Mouse (Mus musculus) embryonic stem cell, embryonic (primary cell): Measurements from ENCODE around the gene Sgk1.

Experiments used
- CTCF ChIA-PET, 4 experiments: fragments of 300-600 bp in 2 of 4; fragments of 350-600 bp in 2 of 4; sonication (Branson Sonifier 250); formaldehyde crosslinking; loops; one replicate each; lab custom pipeline; 2022; ENCODE audit warnings: inconsistent platforms in 2 of 4; lab: Charles Lee
- POLR2A ChIA-PET, 4 experiments: fragments of 300-600 bp in 2 of 4; fragments of 350-600 bp in 2 of 4; sonication (Branson Sonifier 250); formaldehyde crosslinking; loops; one replicate each; lab custom pipeline; 2022; ENCODE audit warnings: antibody characterized with exemption in 4 of 4, inconsistent platforms in 1 of 4; lab: Charles Lee

The Sgk1 gene

GRCm38 (mm10) chr10:21853122-21853521 is 28.9 kb upstream of the Sgk1 start:
- CTCF ChIA-PET: interaction anchor here in 2 of 4 experiments (0.6 to 1.2 kb wide), 2 partner anchors 11 to 138 kb away, joined by 3 to 4 read pairs; no protein-coding TSS in a partner anchor
- POLR2A ChIA-PET: interaction anchor here in 2 of 4 experiments (0.8 to 1.2 kb wide), 3 partner anchors 13 to 58 kb away, joined by 3 to 4 read pairs (median 3); no protein-coding TSS in a partner anchor

DNA sequence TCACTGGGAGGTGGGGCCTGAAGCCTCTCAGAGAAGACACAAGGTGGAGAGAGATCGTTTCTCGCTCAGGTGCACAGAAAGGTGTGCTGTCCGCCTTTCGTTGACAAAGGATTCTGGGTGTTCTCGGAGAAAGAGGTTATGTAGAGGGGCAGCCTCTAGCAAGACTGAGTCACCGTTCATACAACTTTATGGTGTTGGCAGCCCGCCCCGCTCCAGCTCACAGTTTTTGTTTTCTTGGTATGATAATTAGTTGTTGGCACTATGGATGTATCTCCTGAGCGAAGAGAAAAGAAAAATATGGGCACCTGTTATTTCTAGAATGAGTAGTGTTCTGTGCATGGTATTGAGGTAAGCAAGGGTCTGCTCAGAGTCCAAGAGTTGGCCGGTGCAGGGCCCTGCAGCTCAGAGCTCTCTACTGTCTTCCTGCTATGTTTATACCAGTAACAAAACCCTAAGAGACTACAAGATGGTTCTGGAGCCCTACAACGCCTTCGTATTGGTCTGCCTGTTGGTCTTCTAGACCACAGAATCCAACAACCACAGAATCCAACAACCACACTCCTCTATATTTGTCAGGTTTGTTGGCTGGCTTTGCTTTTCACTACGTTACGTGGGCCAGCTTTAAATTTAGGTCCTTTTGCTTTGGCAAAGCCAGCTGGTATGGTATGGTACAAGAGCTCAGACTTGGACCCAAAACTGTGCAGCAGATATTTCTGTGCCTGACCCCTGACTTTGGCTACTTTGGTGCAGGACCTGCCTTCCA is 28.2 kb upstream of the Sgk1 start:
- CTCF ChIA-PET: interaction anchor here in 1 of 4 experiments (0.6 kb wide), 1 partner anchor 10 kb away, joined by 4 read pairs; no protein-coding TSS in a partner anchor

DNA sequence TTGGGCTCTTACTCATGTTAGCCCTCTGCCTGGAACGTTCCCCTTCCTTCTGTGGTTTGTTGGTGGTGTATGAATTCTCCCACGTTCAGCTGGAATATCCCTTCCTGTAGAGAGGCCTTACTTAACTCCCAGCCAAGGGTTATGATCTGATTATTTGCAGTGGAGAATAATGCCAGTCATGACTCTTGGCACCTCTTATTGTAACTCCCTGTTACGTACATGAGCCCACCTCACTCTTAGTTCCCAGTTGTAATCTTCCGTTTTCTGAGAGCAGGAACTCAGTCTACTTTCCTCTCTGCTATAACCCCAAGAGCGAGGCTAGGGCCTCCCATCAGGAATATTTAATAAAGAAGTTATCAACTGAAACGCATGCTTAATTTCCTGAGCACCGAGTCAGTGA is 26.6 kb upstream of the Sgk1 start:
- POLR2A ChIA-PET: interaction anchor here in 1 of 4 experiments (0.8 to 1.3 kb wide), 3 partner anchors 29 to 143 kb away, joined by 3 to 8 read pairs (median 4); no protein-coding TSS in a partner anchor
- CTCF ChIA-PET: no interaction called here

More for the DNA sequence above, 28.2 kb upstream of the Sgk1 start:
- POLR2A ChIA-PET: interaction anchor here in 2 of 4 experiments (0.7 to 1.2 kb wide), 4 partner anchors 12 to 58 kb away, joined by 3 to 4 read pairs (median 3); no protein-coding TSS in a partner anchor

DNA sequence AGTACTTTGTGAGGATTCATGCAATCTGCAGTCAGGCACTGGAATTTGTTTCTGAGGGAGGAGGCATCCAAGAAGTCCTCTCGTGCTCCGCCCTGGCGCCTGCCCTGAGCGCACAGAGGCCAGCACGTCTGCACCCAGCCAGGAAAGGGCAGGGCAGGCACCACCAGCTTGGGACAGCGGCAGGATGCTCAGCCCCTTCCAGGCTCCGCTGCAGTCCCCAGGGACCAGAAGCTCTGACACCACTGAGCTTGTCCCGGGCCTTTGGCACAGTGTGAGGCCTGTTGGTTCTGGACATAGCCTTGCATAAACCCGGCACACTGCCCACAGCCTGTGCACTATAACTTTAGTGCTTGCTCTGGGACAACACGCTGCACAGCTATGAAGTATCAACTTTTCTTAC is 24.3 kb upstream of the Sgk1 start:
- CTCF ChIA-PET: interaction anchor here in 3 of 4 experiments (0.9 to 1.6 kb wide), 3 partner anchors 22 to 134 kb away, joined by 3 to 6 read pairs (median 5); no protein-coding TSS in a partner anchor

GRCm38 (mm10) chr10:21858437-21858974 is 23.5 kb upstream of the Sgk1 start:
- ChIA-PET POLR2A (interaction anchor here (0.5 to 3.0 kb wide), 20 partner anchors 9 to 195 kb away, joined by 3 to 19 read pairs (median 7); no protein-coding TSS in a partner anchor), CTCF (interaction anchor here in 3 of 4 experiments (0.8 to 1.6 kb wide), 4 partner anchors 23 to 134 kb away, joined by 3 to 6 read pairs (median 4); no protein-coding TSS in a partner anchor)

More for the DNA sequence above, 24.3 kb upstream of the Sgk1 start:
- POLR2A ChIA-PET: interaction anchor here in 3 of 4 experiments (0.5 to 3.0 kb wide), 22 partner anchors 8 to 138 kb away, joined by 3 to 19 read pairs (median 6); no protein-coding TSS in a partner anchor

GRCm38 (mm10) chr10:21866504-21866903 is 15.5 kb upstream of the Sgk1 start:
- CTCF ChIA-PET: interaction anchor here in 1 of 4 experiments (1.5 kb wide), 1 partner anchor 125 kb away, joined by 4 read pairs; no protein-coding TSS in a partner anchor

GRCm38 (mm10) chr10:21868221-21868620 is 13.8 kb upstream of the Sgk1 start:
- CTCF ChIA-PET: interaction anchor here in 1 of 4 experiments (1.6 kb wide), 1 partner anchor 123 kb away, joined by 3 read pairs; no protein-coding TSS in a partner anchor

More at GRCm38 (mm10) chr10:21866504-21866903, 15.5 kb upstream of the Sgk1 start:
- POLR2A ChIA-PET: interaction anchor here in 3 of 4 experiments (0.7 to 1.5 kb wide), 9 partner anchors 8 to 122 kb away, joined by 3 to 7 read pairs (median 3); no protein-coding TSS in a partner anchor

DNA sequence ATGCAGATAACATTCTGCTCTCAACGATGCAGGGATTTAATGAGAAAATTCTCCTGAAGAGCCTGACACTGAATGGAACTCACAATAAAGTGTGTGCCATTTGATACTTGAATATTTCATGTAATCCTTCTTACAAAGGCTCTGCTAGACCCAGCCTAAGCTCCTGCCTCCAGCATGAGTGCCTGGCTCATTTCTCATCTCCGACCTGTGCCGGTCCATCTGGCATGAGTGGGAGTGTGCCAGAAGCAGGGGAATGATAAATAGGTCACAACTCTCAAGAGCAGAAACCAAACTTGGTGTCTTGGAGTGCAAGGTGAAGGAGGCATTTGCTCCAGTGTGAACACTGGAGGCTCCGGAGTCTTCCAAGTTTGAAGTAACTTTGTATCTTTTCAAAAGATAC is 13.4 kb upstream of the Sgk1 start:
- ChIA-PET POLR2A (no interaction called here), CTCF (interaction anchor here in 1 of 4 experiments (1.6 kb wide), 1 partner anchor 123 kb away, joined by 3 read pairs; no protein-coding TSS in a partner anchor)

More at GRCm38 (mm10) chr10:21868221-21868620, 13.8 kb upstream of the Sgk1 start:
- POLR2A ChIA-PET: interaction anchor here in 1 of 4 experiments (0.9 kb wide), 1 partner anchor 14 kb away, joined by 3 read pairs; the partner anchor contains the start of gene Sgk1

- POLR2A ChIA-PET: interaction anchor here in 3 of 4 experiments (0.5 to 1.3 kb wide), 5 partner anchors 14 to 203 kb away, joined by 3 to 6 read pairs (median 3); no protein-coding TSS in a partner anchor
- CTCF ChIA-PET: interaction anchor here in 1 of 4 experiments (1.5 kb wide), 1 partner anchor 50 kb away, joined by 3 read pairs; no protein-coding TSS in a partner anchor
These were observed 174 bp upstream of the Sgk1 start for GRCm38 (mm10) chr10:21881837-21882183.

GRCm38 (mm10) chr10:21883587-21883986 is 1.6 kb downstream of the Sgk1 start:
- CTCF ChIA-PET: interaction anchor here in 1 of 4 experiments (0.6 kb wide), 1 partner anchor 67 kb away, joined by 10 read pairs; no protein-coding TSS in a partner anchor
- POLR2A ChIA-PET: interaction anchor here (0.5 to 2.7 kb wide), 11 partner anchors 10 to 179 kb away, joined by 3 to 12 read pairs (median 4); no protein-coding TSS in a partner anchor

- POLR2A ChIA-PET: interaction anchor here in 2 of 4 experiments (0.6 to 2.7 kb wide), 9 partner anchors 10 to 466 kb away, joined by 3 to 12 read pairs (median 4); no protein-coding TSS in a partner anchor
- CTCF ChIA-PET: interaction anchor here in 1 of 4 experiments (0.6 kb wide), 2 partner anchors 21 to 93 kb away, joined by 3 read pairs; no protein-coding TSS in a partner anchor
These were observed 2.5 kb downstream of the Sgk1 start for GRCm38 (mm10) chr10:21884534-21884933.

- ChIA-PET CTCF (no interaction called here), POLR2A (interaction anchor here in 2 of 4 experiments (1.2 to 2.4 kb wide), 2 partner anchors 43 to 99 kb away, joined by 4 to 6 read pairs; no protein-coding TSS in a partner anchor)
These were observed 7.3 kb downstream of the Sgk1 start for GRCm38 (mm10) chr10:21889141-21889765.

GRCm38 (mm10) chr10:21890293-21890692 is 8.3 kb downstream of the Sgk1 start:
- ChIA-PET POLR2A (interaction anchor here in 2 of 4 experiments (0.6 to 2.4 kb wide), 4 partner anchors 9 to 778 kb away, joined by 3 to 6 read pairs (median 4); no protein-coding TSS in a partner anchor), CTCF (interaction anchor here in 1 of 4 experiments (0.6 kb wide), 1 partner anchor 119 kb away, joined by 3 read pairs; no protein-coding TSS in a partner anchor)

GRCm38 (mm10) chr10:21891442-21891841 is 9.5 kb downstream of the Sgk1 start:
- POLR2A ChIA-PET: interaction anchor here in 3 of 4 experiments (0.5 to 2.4 kb wide), 7 partner anchors 27 to 496 kb away, joined by 3 to 14 read pairs (median 3); no protein-coding TSS in a partner anchor

DNA sequence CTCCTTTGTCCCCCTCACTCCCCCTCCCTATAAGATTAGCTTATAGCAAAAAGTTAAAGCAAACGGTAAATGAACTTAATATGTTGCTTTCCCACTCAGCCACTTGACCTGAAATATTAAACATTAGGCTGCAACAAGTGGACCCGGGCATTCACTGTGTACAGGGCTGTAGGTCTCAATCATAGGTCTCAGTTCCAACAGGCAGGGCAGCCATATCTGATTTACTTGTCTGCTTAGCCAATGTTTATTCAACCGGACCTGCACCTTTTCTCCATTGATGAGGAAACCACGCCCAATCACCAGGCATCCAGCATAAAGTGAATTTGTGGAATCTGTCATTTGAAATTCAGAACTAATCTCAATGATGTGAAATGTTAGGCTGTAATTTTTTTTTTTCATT is 10.1 kb downstream of the Sgk1 start:
- CTCF ChIA-PET: interaction anchor here in 2 of 4 experiments (0.6 kb wide), 2 partner anchors 53 to 293 kb away, joined by 3 to 6 read pairs; no protein-coding TSS in a partner anchor
- POLR2A ChIA-PET: interaction anchor here in 3 of 4 experiments (0.6 to 1.2 kb wide), 3 partner anchors 46 to 496 kb away, joined by 3 to 4 read pairs (median 3); no protein-coding TSS in a partner anchor

More at GRCm38 (mm10) chr10:21891442-21891841, 9.5 kb downstream of the Sgk1 start:
- CTCF ChIA-PET: interaction anchor here in 1 of 4 experiments (0.6 kb wide), 1 partner anchor 292 kb away, joined by 3 read pairs; no protein-coding TSS in a partner anchor

- POLR2A ChIA-PET: interaction anchor here in 3 of 4 experiments (0.7 to 1.4 kb wide), 6 partner anchors 12 to 1372 kb away, joined by 3 to 4 read pairs (median 4); no protein-coding TSS in a partner anchor
- CTCF ChIA-PET: no interaction called here
These were observed 16.4 kb downstream of the Sgk1 start for GRCm38 (mm10) chr10:21898417-21898816.
